Mouse (Mus musculus): ENCODE results near the gene Spg7.
A peak's percentile ranks its signal among the peaks of the same experiment; 100 is the strongest.
"Not testable (repeated sequence)": the region's sequence is repeated elsewhere in the genome, so short reads cannot be mapped to it uniquely, and the experiment has no call there.

The Spg7 gene

DNA sequence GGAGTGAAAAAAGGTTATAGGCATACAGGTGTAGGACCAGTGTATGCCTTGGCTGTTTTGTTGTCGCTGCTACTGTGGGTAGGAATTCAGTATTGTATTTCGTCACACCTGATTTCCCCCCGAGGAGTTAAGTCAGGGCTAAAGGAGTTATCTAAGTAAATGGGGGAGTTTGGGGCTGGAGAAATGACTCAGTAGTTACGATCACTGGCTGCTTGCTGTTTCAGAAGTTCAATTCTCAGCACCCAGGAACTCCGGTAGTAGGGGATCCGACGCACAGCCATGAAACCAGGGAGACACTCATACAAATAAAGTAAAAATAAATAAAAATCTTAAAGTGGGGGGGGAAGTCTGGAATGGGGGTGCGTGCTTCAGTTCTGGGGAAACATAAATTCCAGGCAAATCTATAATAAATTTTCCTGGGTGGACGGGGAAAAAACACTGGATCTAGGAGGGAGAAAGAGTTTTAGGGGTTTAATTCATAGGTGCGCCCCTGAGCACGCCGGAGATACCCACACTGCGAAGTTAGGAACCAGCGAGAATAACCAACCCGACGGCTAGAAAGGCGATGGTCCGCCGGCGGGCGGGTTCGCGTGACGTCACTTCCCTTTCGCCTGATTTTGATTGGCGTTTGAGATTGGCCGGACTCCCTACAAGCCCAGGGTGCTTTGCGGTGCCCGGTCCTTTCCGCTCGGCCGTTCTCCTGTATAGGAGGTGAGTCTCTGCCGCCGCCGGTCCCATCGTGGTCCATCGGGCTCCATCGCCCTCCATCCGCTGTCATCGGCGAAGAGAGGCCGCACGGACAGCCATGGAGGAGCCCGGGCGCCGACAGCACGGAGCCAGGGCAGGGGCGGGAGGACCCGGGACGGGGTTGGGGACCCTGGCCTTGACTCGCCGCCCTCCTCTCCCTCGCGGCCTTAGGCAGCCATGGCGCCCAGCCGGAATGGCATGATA lies 39.3 kb downstream of the Spg7 start, which contains the start of gene Rpl13:
TSS of gene Rpl13 (plus strand) at position 616 of the 951 bp plus-strand sequence.
- DNase-seq: peak; percentile 98

DNA sequence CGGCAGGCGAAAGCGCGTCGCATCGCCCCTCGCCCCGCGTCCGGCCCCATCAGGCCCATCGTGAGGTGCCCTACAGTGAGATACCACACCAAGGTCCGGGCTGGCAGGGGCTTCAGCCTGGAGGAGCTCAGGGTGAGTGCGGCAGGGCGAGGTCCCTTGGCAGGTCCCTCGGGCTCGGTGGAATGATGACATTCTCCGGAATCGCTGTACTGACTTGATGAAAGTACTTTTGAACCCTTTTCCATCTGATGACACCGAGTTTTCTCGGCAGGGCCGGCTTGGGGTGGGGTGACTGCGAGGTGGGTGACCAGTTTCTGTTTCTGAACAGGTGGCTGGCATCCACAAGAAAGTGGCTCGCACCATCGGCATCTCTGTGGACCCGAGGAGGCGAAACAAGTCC lies 40.1 kb downstream of the Spg7 start:
- DNase-seq: not testable (repeated sequence)

DNA sequence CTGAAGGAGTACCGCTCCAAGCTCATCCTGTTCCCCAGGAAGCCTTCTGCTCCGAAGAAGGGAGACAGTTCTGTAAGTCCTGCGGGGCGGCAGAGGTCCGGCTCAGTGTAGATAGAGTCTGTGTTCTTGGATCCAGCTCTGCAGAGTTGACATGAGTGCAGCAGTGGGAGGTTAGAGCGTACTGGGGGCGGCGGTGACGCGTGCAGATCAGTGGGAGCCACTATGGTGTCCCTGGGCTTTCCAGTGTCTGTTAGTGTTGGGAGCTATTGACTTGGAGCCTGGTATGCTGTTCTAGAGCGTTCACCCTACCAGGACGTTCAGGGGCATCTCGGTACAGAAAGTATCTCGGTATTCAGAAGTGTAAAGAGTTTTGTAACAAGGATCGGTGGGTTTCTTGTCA lies 40.5 kb downstream of the Spg7 start:
- no peak for DNase-seq

DNA sequence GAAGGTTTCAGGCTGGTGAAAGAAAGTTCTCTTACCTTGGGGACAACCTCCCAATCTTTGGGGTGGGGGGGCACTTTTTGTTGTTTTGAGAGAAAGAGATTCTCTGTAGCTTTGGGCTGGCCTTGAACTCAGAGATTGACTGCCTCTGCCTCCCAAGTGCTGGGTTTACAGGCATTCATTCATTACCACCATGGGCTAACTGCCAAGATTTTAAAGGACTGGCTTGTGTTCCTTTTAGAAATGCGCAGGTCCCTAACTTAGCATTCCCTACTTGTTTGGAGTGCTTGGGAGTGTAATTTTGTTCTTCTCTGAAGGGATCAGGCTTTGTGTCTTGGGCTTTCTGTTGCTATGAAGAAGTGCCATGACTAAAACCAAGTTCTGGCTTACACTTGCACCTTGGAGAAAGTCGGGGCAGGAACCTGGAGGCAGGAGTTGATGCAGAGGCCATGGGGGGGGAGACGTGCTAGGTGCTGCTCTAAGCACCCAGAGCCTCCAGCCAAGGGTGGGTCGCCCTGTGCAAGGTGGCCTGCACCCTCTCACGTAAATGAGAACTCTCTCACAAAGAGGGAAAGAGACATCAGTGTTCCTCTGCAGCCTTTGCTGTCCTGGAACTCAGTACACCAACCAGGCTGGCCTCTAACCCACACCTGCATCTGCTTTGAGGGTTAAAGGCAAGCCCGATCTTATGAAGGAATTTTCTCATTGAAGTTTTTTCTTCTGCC lies 41.5 kb downstream of the Spg7 start:
- DNase-seq: no peak

DNA sequence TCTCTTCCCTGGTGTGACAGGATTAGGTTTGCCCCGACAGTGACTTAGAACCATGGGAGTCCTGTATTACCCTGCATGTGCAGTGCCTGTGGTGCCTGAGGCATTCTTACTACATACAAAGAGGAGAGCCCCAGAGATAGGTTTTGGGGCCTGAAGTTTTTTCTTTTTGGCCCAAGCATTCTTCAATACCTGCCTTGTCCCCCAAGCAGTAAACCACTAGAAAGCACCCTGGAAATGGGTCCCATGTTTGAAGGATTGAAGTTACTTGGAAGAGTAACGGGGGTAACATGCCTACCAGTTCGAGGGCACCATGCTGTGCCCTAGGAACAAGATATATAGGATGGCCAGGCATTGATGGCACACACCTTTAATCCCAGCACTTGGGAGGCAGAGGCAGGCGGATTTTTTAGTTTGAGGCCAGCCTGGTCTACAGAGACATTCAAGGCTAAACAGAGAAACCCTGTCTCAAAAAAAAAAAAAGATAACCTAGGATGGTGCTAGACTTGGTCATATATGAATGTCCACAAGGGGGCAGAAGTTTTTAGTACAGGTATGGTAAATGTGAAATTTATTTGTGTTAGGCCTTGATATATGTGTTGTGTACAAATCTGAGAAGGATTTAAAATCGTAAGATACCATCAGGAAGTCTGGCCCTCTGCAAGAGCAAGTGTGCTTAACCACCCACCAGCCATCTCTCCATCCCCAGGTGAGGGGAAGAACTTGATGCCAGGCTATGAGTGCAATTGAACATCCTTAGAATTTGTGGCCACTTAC lies 43.0 kb downstream of the Spg7 start:
- peak; percentile 34 for DNase-seq

DNA sequence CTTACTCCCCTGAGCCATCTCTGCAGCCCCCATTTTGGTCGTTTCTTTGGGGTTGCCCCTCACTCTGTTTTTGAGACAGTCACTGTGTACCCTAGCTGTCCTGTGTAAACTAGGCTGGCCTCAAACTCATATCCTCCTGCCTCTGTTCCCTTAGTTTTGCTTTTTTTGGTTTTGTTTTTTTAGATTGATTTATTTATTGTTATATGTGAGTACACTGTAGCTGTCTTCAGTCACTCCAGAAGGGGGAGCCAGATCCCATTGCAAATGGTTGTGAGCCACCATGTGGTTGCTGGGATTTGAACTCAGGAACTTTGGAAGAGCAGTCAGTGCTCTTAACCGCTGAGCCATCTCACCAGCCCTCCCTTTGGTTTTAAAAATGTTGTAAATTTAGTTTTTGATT lies 43.8 kb downstream of the Spg7 start:
- DNase-seq: no peak

DNA sequence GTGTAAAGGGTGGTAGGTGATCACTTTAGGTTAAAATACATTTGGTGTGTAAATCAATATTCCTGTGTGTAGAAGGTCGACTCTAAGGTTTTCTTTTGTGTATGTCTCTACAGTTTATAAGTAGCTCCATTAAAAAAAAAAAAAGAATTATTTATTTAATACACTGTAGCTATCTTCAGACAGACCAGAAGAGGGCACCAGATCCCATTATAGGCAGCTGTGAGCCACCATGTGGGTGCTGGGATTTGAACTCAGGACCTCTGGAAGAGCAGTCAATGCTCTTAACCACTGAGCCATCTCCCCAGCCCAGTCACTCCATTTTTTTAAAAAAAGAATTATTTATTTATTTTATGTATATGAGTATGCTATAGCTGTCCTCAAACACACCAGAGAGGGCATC lies 45.3 kb downstream of the Spg7 start:
- DNase-seq: no peak

DNA sequence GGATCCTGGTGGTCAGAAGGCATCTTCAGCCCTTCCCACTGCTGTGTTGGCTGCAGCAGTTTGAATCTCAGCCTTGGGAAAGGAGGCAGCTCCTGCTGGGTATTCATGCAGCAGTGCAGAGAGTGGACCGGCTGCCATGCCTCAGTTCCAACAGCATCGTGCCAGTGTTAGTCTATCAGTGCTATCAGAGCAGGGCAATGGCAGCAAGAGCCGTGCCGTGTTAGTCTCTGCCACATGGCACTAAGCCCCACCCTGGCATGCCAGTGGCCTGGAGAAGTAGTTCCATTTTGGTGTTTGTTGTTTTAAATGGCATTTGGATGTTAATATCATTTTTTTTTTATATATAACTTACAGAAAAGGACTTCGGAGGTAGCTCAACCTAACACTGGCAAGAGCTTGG lies 46.2 kb downstream of the Spg7 start:
- DNase-seq: no peak

DNA sequence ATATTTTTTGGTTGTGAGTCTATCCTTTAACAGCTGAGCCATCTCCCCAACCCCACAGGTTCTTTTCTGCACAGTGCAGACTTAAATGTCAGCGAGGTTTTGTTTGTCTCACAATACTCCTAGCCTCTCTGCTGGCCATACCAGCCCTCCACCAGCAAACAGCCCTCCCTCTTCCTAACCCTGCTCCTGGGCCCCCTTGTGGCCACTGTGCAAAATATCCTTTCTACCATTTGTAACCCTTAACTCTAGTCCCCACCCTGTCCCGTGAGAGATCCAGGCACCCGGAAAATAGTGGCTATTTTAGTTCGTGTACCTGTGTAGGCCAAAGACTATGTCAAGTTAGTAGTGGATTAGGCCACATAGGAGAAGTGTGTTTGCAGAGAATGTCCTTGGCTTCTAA lies 47.9 kb downstream of the Spg7 start:
- DNase-seq: peak; percentile 43

DNA sequence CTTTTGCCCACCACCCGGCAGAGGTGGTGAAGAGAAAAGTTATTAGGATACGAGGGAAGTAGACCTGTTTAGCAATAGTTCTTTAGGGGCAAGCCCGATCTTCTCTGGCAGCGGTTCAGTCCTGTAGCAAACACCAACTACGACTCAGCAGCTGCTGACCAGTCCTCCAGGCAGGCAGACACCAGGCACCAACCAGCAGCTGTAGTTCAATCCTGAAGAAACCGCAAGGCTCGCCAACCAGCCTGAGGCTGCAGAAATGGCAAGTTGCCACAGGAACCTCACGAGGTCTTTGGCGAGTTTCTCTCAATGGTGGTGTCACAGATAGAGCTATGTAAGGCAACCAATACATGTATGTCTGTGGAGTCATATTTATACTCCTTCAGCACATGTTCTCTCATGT lies 50.1 kb downstream of the Spg7 start:
- no peak for DNase-seq

DNA sequence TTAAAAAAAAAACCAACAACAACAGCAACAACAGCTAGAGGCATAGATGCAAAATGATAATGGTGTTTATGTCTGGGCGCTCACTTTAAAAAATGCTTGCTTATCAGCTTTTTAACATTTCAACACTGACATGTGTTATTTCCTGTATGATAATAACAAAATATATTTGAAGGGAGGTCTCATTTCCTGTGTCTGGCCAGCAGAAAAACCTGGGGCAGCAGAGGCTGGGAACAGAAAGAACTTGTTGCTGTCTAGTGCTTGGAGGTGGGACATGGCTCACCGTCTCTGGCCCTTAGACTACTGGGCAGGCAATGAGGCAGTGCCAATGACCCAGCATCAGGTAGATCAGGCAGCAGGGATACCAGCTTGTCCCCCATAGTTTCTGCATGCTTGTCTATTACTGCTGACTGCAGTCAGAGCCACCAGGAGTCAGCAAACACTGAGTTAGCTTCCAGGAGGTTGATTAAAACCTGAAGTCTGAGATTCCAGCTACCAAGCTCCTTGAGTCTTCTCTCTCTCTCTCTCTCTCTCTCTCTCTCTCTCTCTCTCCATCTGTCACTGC lies 51.2 kb downstream of the Spg7 start:
- peak; percentile 44 for DNase-seq

DNA sequence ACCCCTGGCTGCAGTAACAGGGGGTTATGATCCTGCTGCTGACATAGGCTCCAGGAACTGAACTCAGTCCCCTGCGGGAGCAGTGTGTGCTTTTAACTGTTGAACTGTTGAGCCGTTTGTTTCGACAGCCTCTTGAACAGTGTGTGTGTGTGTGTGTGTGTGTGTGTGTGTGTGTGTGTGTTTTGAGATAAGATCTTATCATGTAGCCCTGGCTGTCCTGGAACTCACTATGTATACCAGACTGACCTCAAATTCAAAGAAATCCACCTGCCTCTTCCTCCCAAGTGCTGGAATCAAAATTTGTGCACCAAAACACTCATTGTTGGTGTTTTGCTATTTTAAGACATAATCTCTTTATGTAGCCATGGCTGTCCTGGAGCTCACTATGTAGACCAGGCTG lies 51.9 kb downstream of the Spg7 start:
- DNase-seq: no peak

DNA sequence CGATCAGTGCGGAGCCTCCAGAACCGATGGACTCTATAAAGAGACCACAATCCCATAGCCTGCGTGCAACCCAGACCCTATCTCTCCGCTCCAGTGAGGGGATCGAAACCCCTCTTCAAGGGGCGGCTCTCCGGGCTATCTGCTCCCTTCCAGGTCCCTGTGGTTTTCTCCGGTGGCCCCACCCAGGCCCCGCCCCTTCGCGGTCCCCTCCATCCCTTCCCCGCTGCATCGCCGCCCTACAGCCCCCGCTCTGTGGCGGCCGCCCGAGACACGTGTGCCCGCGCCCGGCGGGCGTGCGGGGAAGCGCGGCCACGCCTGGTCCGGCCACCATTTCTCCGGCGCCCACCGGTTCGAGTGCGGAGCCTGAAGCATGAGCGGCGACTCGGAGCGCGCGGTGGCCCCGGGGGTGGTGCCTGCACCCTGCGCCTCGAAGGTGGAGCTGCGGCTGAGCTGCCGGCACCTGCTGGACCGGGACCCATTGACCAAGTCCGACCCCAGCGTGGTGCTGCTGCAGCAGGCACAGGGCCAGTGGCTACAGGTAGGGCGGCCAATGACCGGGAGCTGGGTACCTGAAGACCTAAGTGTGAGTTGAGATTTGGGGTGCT lies 54.5 kb downstream of the Spg7 start, which contains the start of gene Cpne7:
TSS of gene Cpne7 (plus strand) at position 248 of the 605 bp plus-strand sequence.
- DNase-seq: no peak

DNA sequence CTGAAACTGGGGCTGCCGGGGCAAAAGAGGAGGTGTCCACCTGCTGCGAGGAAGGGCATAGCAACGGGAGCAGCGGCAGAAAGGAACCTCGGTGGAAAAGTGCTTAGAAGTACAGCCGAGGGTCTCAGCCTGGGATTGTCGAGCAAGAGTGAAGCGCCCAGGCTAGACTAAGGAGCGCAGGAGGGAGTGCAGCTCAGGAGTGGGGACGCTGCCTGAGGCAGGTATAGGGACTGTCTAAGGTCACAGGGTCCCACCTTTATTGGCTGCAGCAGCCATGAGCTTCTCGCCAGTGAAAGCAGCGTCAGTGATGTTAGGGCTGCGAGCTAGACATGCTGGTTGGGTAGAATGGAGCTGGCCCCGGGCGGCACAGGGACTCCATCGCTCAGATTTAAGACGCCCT lies 55.0 kb downstream of the Spg7 start:
- no peak for DNase-seq

DNA sequence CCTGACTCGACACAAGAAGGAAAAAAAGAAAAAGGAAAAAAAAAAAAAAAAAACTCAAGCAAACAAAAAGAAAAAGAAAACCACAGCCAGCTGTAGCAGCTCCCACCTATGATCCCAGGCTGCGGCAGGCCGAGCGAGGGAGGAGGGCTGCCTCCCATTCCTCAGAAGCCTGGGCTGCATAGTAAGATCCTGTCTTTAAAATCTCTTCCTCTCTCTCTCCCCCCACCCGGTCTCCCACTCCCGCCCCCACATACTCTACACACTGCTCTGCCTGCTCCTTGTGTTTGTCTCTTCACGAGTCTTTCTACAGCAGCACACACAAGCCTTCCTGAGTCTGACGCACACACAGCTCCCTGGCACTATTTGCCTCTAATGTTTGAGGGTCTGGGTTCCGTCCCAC lies 59.3 kb downstream of the Spg7 start:
- DNase-seq: no peak

DNA sequence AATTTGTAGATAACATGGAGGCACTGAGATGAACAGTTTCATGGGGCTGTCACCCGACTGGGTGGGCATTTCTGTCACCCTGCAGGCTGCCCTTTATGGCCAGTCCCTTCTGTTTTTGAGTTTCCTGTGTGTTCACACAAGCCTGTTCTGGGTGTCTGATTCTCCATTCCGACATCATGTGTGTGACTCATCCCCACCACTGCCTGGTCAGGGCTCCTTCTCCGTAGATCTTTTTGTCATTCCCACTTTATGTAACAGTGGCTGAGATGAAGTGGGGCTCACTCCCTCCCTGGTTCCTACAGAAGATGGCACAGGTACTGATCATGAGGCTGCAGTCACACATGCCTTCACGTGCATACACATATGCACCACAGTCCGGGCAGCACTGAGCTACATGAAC lies 59.9 kb downstream of the Spg7 start:
- DNase-seq: no peak

DNA sequence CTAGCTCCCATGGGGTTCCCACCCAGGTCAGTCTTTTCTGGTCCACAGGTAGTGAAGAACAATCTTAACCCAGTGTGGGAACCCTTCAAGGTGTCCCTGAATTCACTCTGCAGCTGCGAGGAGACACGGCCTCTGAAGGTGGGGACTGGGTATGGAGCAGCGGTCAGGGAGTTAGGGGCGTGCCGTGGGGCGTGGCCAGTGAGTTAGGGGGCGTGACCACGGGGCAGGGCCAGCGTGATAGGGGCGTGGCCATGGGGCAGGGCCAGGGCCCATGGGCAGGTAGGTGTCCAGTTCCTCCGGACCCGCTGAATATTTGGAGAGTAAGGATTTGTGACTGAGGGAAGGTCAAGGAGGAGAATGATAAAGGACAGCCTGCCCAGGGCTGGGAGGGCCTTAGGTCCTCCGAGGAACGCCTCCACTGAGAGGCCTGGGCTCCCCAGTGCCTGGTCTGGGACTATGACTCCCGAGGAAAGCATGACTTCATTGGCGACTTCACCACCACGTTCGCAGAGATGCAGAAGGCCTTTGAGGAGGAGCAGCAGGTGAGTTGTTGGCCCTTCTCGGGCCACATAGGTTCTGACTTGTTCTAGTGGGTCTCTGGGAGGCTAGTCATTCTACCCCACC lies 63.6 kb downstream of the Spg7 start:
- peak; percentile 83 for DNase-seq

DNA sequence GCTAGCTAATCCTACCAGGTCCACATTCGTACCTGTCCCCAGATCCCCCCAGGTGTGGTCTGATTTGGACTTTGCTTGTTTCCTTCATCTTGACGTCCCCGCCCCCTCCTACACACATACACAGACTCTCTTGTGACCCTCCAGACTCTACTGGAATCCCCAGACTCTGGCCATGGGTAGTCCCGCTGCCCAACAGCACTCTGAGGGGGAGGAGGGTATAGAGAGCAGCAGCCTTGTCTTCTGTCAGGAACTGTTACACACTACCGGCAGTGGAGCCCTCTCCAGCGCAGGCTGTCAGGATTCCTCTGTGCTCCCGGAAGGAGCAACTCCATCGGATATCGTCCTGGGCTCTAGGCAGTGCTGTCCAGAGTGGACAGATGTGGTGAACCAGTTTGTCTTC lies 68.3 kb downstream of the Spg7 start:
- no peak for DNase-seq

DNA sequence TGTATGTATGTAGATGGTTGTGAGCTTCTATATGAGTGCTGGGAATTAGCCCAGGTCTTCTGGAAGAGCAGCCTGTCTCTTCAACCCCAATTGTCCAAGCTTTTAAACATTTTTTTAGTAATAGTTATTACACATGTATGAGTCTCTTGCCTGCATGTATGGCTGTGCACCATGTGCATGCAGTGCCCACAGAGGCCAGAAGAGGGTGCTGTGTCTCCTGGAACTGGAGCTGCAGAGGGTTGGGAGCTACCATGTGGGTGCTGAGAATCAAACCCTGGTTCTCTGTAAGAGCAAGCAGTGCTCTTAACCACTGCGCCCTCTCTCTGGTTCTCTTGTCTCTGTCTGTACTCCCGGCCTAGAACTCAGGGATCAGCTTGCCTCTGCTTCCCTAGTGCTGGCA lies 70.2 kb downstream of the Spg7 start:
- DNase-seq: no peak

DNA sequence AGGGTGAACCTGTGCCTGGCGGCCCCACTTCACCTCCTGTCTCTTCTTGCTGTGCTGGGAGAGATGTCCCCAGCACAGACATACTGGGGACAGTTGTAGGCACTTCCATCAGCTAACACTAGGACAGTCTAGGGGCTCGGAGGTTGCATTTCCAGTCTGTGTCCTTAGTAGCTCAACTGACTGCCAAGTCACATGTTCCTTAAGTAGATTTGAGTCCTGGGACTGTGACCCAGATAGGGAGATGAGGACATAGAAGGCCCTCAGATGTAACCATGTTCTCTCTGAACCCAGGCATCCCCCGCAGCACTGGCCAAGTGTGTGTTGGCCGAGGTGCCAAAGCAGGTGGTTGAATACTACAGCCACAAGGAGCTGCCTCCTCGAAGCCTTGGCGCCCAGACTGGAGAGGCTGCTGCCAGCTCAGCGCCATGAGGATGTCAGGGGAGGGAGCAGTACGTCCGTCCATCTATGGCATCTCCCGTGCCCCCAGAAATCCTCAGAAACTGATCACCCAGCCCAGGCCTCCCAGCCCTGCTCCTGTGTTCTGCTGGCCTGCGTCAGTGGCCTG lies 71.5 kb downstream of the Spg7 start:
- DNase-seq: no peak

DNA sequence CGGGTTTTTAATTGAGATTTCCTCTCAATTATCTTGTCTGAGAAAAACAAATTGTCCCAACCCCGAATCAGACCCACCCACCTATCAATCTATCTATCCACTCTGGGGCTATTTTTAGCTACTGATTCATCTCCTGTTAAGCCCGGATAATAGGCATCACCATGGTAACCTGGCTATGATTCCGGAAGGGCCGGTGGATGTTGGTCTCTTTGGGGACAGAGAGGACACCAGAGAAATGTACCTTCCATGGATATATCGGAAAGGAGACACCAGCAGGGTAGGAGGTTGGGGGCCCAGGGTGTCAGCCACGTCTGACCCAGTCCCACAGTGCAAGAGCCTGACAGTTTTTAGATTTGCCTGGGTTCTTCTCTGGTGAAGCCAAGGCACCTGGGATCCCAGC lies 72.7 kb downstream of the Spg7 start:
- DNase-seq: no peak

DNA sequence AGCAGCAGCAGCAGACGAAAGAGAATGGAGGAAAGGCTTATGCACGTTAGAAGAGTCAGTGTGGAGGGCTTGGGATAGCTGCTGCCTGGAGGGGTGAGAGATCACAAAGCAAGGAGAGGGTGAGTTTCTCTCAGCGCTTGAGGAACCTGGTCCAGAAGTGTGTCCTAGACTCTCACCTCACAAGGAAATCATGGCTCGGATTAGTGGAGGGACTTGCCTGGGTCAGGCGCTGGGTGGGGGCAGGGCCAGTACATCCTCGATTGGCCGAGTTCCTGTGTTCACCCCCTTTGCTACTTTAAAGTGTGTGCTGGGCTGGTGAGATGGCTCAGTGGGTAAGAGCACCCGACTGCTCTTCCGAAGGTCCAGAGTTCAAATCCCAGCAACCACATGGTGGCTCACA lies 73.1 kb downstream of the Spg7 start:
- no peak for DNase-seq
